Mouse (Mus musculus) CD4-positive, CD25-positive, alpha-beta regulatory T cell, adult 2 months (primary cell): ENCODE measurements at regions not wholly inside any gene's neighbourhood (a gene's known extent, or its start where the extent isn't known, plus 50 kb on each side); places are given as distances from the start of the nearest gene placed in this dataset.
"Not testable (repeated sequence)": the region's sequence is repeated elsewhere in the genome, so short reads cannot be mapped to it uniquely, and the experiment has no call there.

Experiments used
- DNase-seq: peaks from one replicate; pipeline ENCODE4 v3.0.0-alpha.2; 2012; ENCODE audit warnings: low read depth, low spot score

DNA sequence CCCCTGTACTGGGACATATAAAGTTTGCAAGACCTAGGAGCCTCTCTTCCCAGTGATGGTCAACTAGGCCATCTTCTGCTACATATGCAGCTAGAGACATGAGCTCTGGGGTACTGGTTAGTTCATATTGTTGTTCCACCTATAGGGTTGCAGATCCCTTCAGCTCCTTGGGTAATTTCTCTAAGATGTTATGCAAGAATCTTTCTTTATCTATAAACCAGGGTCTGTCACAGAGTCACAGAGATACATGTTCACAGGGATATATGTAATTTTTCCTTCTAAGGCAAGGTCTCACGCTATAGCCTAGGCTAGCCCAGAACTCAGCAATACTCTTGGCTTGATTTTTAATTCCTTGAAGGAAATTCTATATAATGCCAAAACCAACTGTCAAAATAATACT is 56.9 kb downstream of the Zfp36l1 start:
- not testable (repeated sequence) for DNase-seq

DNA sequence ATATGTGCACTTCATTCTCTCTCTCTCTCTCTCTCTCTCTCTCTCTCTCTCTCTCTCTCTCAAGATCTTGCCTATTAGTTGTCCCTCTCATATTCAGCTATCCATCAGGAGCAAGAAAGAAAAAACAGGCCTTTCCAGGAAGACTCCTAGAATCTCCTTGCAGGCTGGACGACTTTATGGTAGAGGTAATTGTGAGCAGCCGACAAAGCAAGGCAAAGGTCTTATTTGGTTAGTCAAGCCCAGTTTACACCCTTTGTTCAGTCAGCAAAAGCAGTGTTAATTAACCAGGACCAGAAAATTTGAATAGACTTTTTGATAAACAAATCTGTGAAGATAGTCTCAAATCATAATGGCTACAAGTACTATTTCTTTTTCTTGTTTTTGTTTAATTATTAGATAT is 57.4 kb downstream of the Zfp36l1 start:
- DNase-seq = no peak

DNA sequence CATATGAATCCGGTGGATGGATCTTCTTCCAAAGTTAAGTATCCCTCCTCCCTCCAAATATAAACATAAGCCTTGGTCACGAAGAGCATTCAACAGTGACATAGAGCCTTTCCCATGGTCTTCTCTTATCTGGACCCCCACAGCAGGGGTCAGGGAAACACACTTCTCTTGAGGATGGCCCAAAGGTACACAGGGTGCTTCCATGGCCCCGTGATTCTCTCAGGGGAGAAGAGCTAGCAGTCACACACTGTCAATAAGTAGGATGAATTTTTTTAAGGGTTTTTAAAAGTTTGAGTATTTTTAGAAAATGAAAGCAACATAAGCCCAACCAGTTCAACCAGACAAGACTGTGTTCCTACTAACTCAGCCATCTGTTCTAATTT is 58.2 kb downstream of the Zfp36l1 start:
- DNase-seq = no peak

DNA sequence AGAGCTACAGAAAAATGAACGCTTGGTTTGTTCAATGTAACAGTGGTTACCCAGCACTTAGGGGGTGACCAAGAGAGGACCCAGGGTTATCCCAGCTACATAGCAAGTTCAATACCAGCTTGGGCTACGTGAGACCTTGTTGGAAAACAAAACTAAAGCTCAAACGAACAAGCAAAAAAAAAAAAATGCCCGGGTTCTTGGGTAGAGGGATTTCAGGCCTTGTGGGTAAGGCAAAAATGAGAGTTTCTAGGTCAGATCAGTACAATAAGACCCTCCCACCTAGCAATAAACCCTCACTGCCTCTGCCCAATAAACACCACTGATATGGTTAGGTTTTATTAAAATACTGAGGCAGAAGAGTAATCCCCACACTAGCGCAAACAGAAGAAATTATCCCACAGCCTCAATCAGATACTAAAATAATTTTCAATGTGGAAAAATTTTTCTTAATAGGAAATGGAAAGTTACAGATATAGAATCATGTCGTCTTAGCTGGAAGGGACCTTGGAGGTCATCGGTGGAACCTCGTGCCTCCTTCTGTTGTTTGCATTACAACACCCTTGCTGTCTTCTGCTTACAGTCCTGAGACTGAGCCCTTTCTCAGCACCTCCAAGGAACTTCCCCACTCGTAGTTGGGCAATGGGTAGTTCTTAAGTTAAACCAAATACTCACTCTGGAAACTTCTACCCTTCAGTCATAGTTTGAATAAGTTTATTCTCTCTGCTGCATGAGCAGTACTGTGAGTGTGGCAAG is 58.7 kb downstream of the Zfp36l1 start:
- DNase-seq = no peak

DNA sequence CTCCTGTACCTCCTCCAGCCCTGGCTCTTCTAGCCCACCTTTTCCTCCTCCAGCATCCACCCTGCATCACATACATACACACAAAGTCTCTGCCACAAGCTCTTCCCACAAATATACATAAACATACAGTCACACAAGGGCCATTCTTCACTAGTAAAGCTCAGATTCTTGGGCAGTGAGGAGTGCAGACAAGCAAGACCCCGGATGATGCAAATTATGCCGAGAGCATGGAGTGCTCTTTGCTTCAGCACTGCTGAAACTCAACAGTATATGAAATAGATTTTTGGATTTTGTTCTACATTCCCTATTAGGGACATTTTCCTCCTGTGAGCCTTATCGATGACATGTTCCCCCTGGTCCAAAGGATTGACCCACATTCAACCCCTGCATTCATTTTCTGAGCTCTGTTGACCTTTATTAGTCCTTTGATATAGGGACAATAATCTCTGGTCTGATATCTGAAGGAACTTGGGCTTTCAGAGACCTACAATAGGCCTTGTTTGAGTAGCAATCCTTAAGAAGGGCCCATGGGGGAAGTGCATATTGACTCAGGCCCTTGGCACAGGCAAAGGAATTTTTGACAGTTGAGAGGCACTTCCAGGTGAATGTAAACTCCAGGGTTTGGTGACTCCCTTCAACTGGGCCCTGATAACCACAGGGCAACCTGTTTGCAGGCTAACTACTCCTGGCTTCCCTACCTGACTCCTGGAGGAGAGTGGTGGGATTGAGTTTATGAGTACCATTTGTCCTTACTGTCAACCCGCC is 64.4 kb downstream of the Zfp36l1 start:
- no peak for DNase-seq

DNA sequence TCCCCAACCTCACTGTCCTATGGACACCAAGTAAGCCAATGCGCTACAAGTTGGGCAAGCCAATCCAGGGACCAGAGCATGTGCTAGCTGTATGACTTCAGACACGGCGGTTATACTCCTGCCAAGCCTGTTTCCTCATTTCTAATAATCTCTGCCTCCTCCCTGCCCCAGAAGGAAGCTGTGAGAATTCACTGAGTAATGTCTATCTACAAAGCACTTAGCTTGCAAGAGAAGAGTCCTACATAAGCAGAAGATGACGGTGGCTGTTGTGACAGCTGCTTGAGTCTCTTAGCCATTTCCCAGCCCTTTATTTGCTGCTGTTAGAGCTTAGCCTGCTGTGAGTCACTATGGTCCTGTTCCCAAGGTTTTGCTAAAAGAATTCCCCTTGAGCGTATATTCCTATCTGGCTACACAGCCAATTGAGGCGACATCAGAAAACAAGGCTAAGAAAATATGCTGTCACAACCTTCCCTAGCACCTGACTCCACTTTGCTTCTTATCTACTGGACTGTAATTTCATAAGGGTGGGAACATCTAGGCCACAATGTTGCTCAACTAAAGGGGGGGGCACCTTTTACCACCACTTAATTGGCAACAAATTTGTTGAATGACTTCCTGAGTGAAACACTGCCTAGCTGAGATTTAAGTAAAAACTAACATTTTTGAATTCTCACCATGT is 66.0 kb downstream of the Zfp36l1 start:
- no peak for DNase-seq

DNA sequence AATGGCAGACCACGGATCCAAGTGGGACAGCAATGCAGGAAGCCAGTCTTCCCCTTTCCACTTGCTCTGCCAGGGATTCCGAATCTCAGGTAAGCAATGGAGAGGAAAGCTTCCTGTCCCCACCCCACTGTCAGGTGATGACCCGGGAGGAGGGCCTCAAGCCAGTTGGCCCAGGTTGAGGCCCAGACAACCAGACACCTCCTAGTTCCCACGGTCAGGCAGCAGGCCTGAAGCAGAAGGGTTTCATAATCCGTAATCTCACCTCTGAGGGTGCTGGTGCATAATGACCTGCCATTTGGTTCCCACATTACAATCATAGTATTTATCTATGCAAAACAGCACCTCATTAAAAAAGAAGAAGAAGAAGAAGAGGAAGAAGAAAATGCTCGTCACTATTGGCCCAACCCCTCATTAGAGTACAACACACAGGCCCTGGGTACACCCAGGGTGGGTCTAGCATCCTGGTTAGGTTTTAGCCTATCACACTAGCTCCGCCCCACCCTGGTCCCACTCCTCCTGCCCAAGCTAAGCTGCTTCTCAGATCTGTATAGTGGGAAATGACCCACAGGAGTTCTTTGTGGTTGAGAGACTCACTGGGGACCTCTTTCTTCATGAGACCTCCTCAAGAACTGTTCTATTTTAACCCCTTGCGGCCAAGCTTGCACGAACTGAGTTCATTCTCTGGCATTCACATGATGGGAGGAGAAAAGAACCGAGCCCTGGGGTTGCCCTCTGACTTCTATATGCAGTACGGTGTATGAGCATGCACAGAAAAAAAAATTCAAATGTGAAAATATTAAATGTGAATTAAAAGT is 71.1 kb downstream of the Zfp36l1 start:
- no peak for DNase-seq

DNA sequence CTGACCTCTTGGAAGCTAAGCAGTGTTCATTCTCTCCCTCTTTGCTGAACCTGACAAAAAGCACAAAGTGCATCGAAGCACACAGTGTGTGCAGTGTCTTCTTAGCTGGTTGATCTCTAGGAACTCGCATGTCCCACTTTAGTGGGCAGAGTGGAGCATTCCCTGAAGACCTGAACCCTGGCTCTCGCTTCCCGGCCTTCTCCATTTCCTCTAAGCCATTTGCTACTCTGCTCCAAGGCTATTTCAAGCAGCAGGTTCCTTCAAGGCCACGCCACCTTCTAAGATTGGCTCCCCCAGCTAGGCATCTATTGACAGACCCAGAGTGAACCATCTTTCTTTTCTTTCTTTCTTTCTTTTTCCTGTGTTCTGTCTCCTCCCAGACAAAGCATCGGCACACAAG is 71.8 kb downstream of the Zfp36l1 start:
- no peak for DNase-seq

DNA sequence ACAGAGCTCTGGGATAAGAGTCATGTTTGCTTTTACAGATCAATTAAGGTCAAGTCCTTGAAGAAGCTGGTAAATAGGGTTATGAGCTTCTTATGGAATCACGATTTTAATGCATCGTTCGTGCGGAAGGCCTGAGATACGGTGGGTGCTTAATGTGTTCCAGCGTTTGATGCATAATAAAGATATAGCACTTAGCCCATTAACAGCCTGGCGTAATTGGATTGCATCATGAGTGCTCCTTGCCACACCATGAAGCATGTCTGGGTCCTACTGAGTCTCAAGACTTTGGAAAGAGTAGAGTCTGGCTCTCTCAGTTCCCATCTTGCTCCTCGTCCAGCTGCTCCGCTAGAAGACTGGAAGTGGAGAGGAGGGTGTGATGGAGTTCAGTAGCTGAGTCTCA is 72.6 kb downstream of the Zfp36l1 start:
- no peak for DNase-seq

DNA sequence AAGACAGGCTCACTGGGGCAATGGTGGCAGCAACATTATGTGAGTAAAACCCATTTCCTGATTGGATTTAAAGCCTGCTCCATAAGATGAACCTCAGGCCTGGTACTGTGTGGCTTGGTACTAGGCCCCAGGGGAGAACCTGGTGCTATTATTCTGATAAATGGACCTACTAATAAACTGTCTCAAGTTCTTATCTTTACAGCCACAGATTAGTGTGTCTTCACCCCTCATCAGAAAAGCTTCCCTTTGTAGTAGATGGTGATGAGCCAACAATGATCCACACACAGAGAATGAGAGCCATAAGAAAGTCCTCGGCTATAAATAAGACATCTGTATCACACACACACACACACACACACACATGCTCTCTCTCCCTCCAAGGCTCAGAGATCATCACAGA is 73.7 kb downstream of the Zfp36l1 start:
- DNase-seq = no peak

DNA sequence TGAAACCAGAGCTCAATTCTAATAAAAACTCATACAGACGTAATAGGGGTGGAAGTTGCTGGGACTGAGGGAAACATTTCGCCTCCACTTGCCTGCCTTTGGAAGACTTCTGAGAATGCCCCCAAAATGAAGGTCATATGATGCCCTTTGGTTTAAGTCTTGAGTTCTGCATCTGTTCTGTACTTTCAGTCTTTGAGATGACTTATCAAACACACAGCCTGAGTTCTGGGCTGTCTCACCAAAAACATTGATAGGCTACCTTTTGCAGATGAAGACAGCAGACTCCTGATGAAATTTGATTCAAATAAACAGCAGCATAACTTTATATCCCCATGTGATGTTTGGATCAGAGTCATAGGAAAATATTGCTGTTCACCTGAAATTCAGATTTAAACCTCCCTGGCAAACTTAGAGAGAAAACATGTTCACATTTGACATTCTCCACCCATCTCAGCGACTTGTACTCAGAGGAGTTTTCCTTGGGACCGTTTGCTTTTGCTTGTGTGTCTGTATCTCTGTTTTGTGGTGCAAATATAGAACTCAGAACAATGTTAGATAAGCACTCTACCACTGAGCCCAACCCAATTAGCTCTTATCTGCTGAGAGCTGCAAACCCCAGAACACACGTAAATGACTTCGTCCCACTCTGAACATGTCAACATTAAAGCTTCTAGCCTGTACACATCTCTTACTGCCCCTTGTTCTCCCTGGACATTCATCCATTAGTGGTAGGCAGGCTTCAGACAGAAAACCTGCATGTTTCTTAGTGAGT is 77.1 kb downstream of the Zfp36l1 start:
- no peak for DNase-seq

DNA sequence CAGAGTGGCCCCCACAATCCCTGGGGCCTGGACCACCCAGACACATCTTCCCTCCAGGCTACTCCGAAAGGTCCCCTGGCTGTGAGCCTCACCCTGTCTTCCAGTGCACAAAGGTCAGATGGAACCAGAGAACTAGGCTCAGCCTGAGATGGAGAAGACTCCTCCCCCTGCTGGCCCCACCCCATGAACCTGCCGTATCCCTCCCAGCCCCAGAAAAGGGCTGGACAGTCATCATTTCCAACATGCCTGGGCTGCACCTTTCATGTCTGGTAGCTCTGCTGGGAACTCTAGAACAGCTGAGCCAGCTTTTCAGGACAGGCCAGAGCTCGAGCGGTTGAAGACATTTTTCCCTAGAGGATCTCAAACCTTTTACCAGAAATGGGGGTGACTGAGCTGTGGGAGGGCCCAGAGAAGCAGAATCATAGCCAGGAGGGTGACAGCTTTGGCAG is 77.8 kb downstream of the Zfp36l1 start:
- DNase-seq = no peak

DNA sequence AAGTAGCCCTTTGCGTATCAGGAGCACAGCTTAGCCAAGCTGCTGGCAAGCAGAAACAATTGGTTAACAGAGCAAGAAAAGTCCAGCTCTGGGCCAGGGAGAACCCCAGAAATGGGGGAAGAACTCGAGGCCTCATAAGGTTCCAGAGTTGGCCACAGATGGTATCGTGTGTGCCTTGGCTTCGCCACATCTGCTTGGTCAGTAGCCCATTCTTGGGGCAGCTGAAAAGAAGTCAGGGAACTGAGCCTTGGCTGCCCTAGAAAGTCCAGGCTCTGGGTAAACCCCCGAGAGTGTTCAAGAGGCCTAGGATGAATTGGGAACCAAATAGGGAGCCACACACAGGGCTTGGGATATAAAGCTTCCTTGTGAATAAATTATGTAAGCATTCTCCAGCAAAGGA is 78.7 kb downstream of the Zfp36l1 start:
- DNase-seq = no peak

DNA sequence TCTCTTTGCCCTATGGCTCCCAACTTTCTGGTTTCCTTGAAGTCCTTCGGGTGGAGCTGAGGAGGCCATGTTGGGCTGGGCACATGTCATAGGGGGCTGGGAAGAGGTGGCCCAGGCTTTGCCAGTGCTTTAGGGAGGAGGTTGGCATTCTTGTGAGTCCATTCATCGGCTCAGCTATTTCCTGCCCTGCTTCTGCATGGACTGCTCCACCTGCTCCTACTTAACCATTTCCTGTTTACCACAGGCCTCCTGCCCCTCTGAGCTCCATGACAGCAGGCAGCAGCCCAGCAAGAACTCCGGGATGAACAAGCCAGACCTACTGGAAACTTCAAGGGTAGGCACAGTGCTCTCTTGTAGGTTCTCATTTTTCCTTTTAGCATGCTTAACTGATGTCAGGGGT is 80.3 kb downstream of the Zfp36l1 start:
- no peak for DNase-seq

DNA sequence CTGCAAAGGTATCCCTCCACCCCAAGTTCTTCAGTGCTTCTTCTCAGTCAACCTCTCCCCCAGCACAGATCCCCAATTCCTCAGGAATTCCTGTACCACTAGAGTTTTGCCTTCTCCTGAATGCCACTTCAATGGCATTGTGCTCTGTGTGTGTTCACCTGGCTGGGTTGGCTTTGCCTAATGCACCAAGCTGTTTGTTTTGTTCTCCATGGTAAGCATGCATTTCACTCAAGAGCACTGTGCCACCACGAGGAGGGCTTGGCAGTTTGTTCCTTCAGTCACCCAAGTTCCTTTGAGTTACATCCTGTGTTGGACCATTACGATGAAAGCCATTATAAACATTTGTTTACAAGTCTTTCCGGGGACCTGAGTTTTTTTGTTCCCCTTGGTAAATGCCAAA is 84.5 kb downstream of the Zfp36l1 start:
- DNase-seq = no peak

DNA sequence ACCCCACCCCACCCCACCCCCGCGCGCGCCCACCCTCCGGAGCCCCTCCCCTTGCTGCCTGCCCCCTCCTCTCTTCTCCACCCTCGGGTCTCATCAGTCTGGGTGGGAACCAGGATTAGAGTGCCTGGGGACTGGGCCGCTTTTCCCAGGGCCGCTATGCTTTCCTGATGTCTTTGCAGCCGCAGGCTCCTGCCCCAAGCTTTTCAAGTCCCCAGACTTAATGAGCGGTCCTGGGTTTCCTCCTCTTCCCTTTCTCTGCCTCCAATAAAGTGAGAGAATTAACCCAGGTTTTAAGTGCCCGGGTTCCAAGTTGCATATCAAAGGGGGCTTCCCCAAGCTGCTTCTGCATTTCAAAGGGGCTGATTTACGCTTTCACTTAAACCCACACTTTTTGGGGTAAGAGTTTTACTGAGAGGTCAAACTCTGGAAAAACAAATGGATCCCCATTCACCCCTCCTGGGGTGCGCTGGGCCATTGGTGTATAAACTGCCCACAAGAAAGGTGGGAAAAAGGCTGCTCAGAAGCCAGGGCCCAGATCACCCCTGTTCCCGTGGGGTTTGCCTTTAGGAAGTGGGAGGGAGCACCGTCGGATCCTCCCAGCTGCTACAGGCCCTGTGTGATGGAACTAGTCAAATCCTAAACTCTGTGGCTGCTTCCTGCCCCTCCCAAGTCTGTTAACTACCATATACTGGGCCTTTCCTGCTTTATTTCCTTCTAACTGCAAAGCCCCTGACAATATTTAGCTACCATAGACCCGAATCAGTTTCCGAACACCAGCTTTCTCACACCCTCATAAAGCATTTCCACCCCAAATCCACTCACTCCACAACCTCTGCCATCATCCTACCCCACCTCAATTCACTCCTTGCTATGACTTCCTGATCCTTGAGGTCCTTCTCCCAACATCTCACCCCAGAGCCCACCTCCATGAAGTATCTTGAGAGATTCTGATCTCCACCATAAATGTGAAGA is 89.4 kb downstream of the Zfp36l1 start:
- DNase-seq = no peak

DNA sequence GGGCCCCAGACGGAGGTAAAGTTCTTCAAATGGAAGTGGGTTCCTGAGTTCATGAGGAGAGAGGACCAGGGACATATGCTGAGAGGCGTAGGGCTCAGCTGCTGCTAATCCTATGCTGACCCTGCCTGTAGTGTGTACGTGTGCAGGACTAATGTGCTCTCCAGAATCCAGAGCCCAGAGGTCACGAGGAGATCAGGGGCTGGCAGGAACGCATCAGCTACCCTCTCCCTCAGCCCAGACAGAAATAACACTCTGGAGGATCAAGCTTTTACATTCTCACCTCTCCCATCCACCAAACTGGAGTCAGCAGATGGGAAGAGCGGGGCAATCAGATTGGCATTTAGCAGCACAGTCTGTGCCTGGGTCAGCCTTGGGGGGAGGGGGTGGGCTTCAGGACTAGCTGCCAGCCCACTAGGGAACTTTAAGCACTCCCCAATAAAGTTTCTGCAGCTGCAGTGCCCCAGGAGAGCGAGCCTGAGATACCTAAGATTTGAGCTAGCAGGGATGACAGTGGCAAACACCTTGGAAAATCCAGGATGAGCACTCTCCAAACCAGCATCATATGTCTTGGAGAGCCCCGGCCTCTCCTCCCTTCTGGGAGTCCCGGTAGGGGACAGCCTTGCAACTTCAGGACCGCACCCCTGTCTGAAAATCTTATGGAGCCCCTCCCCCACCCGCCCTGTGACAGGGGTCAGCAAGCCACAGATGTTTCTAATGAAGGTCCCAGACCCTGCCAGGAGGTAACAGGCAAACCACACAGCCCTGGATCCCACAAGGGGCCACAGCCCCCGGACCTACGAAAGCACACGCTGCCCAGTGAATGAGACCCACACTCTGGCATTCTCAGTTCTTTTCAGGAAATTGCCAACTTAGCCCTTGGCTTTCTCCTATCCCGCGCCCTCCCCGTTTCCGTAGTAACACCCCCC is 90.4 kb downstream of the Zfp36l1 start:
- no peak for DNase-seq

DNA sequence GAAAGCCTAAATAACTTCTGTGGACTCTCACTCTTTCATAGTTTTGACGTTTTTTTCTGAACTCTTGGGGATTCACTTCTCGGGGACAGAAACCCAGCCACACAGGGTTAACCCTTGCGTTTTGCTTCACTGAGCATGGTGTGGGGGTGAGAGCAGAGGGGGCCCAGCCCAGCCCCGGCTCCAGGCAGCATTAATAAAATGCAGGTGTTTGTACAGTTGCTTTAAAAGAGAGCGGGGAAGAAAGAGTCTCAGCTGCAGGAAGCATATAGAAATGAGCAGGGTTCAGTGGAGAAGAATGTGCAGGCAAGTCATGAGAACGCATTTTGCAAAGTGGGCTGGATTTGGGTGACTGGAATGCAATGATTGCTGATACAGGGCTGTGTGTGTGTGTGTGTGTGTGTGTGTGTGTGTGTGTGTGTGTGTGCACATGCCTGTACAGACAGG is 91.8 kb downstream of the Zfp36l1 start:
- DNase-seq = no peak

DNA sequence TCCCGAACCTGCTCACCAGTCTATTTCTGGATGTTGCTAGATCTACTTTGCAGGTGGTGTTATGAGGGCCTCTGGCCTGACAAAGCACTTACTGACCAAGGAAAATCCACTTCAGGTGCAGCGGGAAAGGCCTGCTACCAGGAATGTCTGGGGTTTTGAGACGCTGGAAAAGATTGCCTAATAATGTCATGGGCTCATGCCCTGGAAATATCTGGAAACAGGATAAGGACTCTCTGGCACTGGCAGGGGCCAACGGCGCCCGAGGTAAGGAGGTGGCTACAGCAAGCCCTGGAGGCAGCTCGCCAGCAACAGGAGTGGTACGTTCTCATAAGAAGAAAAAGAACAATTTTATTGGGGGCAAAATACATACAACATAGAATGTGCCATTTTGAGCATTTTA is 94.7 kb downstream of the Zfp36l1 start:
- DNase-seq = no peak
